Mouse (Mus musculus): ENCODE measurements around the gene Usp47. TPM values are rescaled to one million over a fixed set of nuclear protein-coding genes. Genes with fewer than 3 reads are reported as not detected.

Usp47 gene
- total RNA-seq, 2 experiments from 2014 or later = 52.0 to 146 TPM

GRCm38 (mm10) chr7:112138509-112139405 lies 115.5 kb downstream of the Usp47 start:
- no peak for ATAC-seq (replicated peaks; ENCODE audit: low FRiP score, low TSS enrichment, poor library complexity, severe bottlenecking)

DNA sequence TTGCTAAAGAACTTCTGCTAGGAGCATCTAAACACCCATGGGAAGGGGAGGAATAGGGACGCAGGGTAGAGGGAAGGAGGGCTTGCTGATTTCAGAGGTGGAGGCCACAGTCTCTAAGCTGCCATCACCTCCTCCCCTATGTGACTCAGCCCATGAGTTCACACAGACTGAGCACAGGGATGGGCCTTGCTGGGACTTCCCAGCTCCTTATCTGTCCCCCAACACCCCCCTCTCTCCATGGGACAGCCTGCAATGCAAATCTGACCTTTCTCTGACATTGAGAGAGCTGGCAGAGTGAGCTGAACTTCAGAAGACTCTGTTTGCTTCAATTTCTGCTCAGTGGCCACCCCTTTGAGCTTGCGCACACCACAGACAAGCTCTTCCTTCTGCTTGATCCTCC lies 117.4 kb downstream of the Usp47 start:
- no peak for ATAC-seq (replicated peaks; ENCODE audit: low FRiP score, low TSS enrichment, poor library complexity, severe bottlenecking)

DNA sequence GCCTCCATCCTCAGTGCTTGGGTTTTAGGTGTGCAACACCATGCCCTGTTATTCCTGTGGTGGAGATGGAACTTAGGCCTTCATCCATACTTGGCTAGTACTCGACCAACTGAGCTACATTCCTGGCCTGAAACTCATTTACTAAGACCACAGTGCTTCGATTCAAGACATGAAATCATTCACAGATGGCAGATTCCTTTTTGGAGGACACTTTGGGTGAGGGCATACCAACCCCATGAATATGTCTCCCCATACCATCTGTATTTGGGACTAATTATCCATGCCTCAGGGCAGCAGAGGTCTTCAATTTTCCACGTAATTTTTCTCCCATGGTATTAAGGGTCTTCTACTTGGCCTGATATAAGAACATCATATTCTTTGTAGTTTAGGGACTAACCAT lies 119.3 kb downstream of the Usp47 start:
- ATAC-seq (replicated peaks; ENCODE audit: low FRiP score, low TSS enrichment, poor library complexity, severe bottlenecking) = no peak

DNA sequence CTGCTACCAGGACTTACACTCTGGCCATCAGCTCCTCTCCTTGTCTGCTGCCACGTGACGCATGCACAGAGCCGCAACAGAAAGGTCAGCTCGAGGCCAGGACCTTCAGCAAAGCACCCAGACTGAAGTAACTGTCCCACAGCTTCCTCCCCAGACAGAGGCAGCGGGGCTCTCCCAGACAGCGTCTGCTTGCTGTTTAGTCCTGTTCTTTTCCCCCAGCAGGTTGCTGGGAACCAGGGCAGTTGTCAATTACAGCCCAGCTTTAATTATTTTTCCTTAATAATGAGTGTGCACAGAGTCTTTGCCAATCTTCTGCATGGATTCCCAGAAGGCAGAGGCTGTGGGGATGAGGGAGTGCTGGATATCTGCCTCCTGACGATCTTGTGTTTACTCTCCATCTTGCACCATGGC lies 119.8 kb downstream of the Usp47 start:
- ATAC-seq (replicated peaks; ENCODE audit: low FRiP score, low TSS enrichment, poor library complexity, severe bottlenecking) = no peak

DNA sequence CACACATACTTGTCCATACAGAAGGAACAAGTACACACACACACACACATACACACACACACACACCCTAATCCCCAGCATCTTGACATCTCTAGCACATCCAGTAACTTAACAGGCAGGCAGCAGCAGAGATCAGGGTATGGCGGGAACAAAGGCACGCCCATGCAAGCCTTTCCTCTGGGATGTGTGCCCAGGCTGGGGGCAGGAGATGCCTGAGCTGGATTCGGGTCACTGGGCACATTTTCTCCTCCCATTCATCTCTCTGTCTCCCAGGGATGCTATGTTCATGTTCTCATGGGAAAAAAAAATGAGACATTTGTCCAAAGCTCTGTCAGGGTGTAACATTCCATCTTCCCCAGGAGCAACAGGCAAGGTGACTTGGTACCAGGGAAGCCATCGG lies 120.7 kb downstream of the Usp47 start:
- no peak for ATAC-seq (replicated peaks; ENCODE audit: low FRiP score, low TSS enrichment, poor library complexity, severe bottlenecking)

DNA sequence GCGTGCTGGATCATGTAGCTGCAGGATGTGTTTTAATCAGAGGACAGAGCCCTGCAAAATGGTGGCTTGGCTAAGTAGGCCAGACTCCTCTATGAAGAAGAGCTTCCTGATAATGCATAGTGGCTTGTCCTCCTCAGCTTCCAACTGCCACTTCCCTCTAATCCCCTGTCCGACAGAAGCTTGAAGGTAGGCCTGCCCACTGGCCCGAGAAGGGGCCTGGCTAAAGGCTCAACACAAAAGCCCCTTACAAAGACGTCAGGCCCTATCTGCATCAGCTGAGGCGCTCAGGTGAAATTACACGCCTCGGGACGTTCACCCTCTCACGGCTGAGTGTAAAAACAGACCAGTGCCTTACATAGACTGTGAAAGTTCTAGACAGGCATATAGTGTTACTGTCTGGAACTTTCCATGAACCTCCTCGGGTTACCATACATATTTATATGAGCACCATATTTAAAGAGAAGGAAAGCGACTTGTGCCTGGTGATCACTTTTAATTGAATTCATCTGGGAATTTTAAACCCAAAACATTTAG lies 121.4 kb downstream of the Usp47 start:
- ATAC-seq (replicated peaks; ENCODE audit: low FRiP score, low TSS enrichment, poor library complexity, severe bottlenecking) = no peak

DNA sequence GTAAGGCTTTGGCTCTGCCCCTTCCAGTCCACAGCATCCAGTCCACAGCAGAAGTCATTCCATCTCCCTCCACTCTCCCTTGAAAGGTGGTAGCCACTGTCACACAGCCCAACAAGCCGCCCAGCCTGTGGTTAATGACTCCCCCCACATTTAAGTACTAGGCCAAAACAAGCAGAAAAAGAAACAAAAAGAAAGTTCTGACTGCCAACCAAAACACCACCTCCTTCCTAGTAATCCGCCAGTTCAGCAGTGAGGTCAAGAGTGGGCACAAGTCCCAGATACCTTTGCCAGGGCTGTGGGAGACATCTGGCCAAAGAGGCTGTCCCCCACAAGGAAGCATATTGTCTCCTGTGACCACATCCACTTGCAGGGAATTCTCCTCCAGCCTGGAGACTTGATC lies 124.7 kb downstream of the Usp47 start:
- no peak for ATAC-seq (replicated peaks; ENCODE audit: low FRiP score, low TSS enrichment, poor library complexity, severe bottlenecking)

GRCm38 (mm10) chr7:112149113-112149512 lies 125.8 kb downstream of the Usp47 start:
- ATAC-seq (replicated peaks; ENCODE audit: low FRiP score, low TSS enrichment, poor library complexity, severe bottlenecking) = no peak

GRCm38 (mm10) chr7:112154445-112154844 lies 131.1 kb downstream of the Usp47 start:
- ATAC-seq (replicated peaks; ENCODE audit: low FRiP score, low TSS enrichment, poor library complexity, severe bottlenecking) = no peak

DNA sequence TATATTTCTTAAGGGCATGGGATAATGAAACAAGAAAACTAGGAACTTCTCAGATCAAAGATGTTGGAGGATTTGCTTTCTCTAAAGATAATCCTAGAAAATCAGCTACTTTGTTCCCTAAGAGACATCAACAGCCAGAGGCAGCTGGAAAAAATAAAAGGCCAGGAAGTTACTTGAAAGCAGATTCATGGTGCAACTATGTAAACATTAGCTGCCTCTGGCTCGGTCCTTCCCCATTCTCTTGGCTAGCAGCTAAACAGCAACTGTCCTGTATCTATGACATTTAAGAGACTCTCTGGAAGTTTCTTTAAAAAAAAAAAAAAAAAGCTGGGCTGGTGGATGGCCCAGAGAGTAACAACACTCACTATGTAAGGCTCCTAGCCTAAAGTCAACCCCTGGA lies 131.9 kb downstream of the Usp47 start:
- ATAC-seq (replicated peaks; ENCODE audit: low FRiP score, low TSS enrichment, poor library complexity, severe bottlenecking) = no peak

GRCm38 (mm10) chr7:112157584-112158315 lies 134.4 kb downstream of the Usp47 start:
- no peak for ATAC-seq (replicated peaks; ENCODE audit: low FRiP score, low TSS enrichment, poor library complexity, severe bottlenecking)

DNA sequence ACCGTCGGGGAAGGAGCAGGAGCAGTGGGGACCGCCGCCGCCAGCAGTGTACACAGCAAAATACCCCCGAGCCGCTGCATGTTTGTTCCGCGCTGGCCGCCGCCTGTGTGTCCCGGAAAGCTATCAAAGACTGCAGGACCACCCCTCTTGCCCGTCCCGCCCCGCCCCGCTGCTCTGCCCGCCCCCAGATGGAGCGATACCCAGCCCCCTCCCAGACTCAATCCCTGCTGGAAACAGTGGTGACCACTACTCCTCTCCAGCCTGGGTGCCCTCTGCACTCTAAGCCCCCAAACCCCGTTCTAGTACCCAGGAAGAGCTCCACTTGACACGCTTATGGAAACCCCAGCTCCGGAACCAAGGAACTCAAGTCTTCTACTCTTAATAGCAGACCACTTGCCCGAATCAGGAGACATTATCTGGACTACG lies 135.0 kb downstream of the Usp47 start:
- ATAC-seq (replicated peaks; ENCODE audit: low FRiP score, low TSS enrichment, poor library complexity, severe bottlenecking) = no peak

DNA sequence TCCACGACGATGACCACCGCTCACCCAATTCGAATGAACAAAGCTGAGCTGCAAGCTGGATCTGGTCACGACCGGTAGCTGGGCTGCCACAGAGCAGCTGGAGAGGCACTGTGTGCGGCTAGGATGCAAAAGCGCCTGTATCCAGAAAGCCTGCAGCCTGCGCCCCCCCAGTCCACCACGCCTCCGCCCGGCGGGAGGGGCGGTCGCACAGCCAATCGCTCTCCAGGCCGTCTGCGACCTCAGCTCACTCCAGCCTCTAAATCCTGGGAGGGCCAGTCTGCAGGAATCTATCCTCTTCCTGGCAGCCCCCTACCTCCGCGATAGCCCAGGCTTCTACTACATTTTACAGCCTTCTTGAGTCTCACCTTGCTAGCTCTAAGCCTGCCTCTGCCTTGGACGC lies 135.6 kb downstream of the Usp47 start, which contains the start of gene Dkk3:
TSS of gene Dkk3 (minus strand) at position 116 of the 400 bp plus-strand sequence.
- peak; percentile 23 for ATAC-seq (replicated peaks; ENCODE audit: low FRiP score, low TSS enrichment, poor library complexity, severe bottlenecking)

- ATAC-seq (replicated peaks; ENCODE audit: low FRiP score, low TSS enrichment, poor library complexity, severe bottlenecking) = no peak
Measured at GRCm38 (mm10) chr7:112159835-112160234, 136.5 kb downstream of the Usp47 start.

Other genes with a start within 250 kb of the Usp47 start
- gene Galnt18, start 243.5 kb upstream of the Usp47 start, total RNA-seq (2014; fragmentation: Nextera tagmentation) = 0.17 TPM in 1 of 2 replicates, not detected in the other
- 0.08 TPM in 1 of 2 replicates, not detected in the other for gene Galnt18, start 243.5 kb upstream of the Usp47 start, total RNA-seq (2017)
- not detected in 2 replicates for gene Dkk3, start 135.6 kb downstream of the Usp47 start, total RNA-seq (2014; fragmentation: Nextera tagmentation)
- gene Dkk3, start 135.6 kb downstream of the Usp47 start, total RNA-seq (2017) = not detected in 2 replicates
- gene Mical2, start 202.4 kb downstream of the Usp47 start, total RNA-seq (2014; fragmentation: Nextera tagmentation) = 0.59 TPM in 1 of 2 replicates, not detected in the other
- 0.27 and 0.47 TPM in 2 replicates for gene Mical2, start 202.4 kb downstream of the Usp47 start, total RNA-seq (2017)

All from megakaryocyte-erythroid progenitor cell, adult 5-6 weeks (primary cell).